Mouse (Mus musculus): ENCODE measurements around the gene B4galt1. TPM values are rescaled to one million over a fixed set of nuclear protein-coding genes. Genes with fewer than 3 reads are reported as not detected.
A peak's percentile ranks its signal among the peaks of the same experiment; 100 is the strongest.

The B4galt1 gene
- polyA plus RNA-seq (2012; ENCODE audit: insufficient read depth, insufficient read length, missing spikeins): 33.0 and 33.8 TPM in 2 replicates

DNA sequence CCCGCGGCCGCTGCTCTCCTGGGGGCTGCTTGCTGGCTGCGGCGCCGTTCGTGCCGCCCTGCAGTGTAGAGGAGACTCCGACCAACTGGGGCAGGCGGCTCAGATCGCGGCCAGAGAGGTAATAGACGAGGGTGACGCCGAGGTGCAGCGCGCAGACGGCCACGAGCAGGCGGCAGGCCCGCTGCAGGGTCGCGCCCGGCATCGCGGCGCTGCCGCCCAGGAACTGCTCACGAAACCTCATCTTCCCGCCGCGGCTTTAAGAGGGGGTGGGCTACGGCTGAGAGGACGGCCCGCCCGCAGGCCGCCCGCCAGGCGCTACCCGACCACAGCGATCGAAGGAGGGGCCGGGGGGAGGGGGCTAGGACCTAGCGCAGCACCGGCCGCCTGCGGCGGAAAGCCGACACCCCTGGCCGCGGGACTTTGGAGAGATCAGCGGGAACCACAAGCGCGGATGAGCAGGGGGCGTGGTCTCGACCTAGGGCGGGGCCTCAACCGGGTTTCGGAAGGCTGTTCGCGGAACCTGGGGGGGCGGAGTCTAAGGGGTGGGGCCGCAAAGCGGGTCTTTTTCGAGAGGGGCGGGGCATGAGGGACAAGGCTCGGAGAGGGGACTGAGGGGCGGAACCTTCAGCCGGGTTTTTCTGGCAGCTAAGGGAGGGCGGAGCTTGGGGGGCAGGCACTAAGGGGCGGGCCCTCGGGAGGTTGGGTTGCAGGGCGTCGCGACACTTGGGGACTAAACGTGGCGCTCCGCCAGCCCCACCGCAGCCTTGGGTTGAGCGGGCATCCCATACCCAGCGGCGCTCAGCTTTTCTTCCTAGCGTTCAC lies at the start of gene B4galt1:
Gene B4galt1 (minus strand): TSS at position 441 of the 822 bp plus-strand sequence.
- peak within 1 kb of the TSS; percentile 90 for H3K27ac ChIP-seq (replicated peaks; ENCODE audit: low read depth, low read length)
- H3K4me3 ChIP-seq (ENCODE audit: insufficient read depth, low read depth, low read length): peak within 1 kb of the TSS; percentile 92
- H3K4me1 ChIP-seq (ENCODE audit: control insufficient read depth, insufficient read depth, insufficient read length, low read length): peaks cover 26% of the 10 kb centered on the region

DNA sequence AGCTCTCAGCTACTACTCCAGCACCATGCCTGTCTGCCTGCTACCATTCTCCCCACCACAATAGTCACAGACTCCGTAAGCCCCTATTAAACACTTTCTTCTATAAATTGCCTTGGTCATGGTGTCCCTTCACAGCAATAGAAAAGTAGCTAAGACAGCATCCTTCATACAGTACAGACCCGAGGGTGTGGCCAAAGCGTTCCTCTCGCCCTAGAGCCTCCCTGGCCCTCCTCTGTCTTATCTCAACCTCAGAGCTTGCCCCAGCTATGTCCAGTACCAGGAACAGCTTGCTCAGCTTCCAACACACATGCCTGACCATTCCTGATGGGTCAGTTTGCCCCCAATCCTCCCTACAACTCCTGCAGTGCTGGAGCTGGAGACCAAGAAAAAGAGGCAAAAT lies 46.8 kb upstream of the B4galt1 start:
- no peak overlapping the region for H3K27ac ChIP-seq (replicated peaks; ENCODE audit: low read depth, low read length)
- H3K4me3 ChIP-seq (ENCODE audit: insufficient read depth, low read depth, low read length): no peak overlapping the region
- no peaks in the 10 kb centered on the region for H3K4me1 ChIP-seq (ENCODE audit: control insufficient read depth, insufficient read depth, insufficient read length, low read length)

DNA sequence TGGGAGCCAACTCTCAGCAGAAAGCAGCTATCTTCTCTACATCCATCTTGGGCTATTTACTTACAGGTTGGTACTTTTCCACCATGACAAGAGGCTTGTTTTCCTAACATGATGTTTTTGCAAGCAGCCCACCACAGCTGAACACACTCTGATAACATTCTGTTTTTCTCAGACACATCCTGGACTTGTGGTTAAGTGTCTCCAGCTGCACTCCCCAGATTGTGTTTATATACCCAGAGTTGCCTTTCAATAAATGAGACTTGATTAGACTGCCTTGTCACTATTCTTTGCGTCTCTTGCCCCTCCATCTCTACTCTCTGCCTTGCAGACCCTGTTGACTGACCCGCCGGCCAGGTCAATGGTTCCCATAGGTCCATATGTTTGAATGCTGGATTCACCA lies 46.3 kb upstream of the B4galt1 start:
- H3K4me1 ChIP-seq (ENCODE audit: control insufficient read depth, insufficient read depth, insufficient read length, low read length): no peaks in the 10 kb centered on the region
- H3K4me3 ChIP-seq (ENCODE audit: insufficient read depth, low read depth, low read length): no peak overlapping the region
- H3K27ac ChIP-seq (replicated peaks; ENCODE audit: low read depth, low read length): no peak overlapping the region

DNA sequence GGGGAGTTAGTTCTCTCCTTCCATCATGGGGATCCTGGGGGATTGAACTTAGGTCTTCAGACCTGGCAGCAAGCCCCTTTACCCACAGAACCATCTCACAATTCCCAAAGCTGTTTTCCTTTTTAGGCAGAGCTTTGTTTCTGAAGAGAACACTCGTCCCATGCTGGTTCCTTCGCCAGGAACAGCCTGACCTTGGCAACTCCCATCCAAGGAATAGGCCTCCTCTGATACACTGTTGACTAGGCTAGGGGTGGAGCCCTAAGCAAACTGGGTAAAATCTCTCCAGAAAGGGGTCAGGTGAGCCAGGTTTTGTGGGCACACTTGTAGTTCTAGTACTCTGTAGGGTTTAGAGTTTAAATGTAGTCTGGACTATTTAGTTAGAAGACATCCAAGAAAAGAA lies 45.5 kb upstream of the B4galt1 start:
- no peak overlapping the region for H3K27ac ChIP-seq (replicated peaks; ENCODE audit: low read depth, low read length)
- H3K4me1 ChIP-seq (ENCODE audit: control insufficient read depth, insufficient read depth, insufficient read length, low read length): no peaks in the 10 kb centered on the region
- H3K4me3 ChIP-seq (ENCODE audit: insufficient read depth, low read depth, low read length): no peak overlapping the region

DNA sequence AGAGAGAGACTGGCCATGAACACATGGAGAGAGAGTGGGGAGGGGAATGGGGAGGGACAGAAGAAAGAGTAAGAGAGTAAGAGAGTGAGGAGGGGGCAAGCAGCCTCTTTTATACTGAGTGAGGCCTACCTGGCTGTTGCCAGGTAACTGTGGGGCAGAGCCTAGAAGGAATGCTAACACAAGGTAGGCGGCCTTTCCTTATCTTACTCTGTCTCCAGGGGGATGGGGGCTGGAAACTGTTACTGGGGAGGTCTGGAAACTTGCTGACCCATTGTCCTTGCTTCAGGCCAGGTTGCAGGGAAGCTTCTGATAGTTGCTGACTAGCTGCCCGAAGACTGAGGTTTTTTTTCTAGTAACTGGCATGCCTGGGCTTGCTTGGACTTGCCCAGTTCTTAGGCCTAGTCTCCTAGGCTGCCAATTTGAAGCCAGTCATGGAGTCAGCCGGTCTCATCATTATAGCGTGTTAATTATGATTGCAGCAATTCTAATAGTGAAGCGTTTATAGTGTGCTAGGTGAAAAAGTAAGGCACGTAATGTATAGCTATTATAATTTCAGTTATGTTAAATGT lies 44.8 kb upstream of the B4galt1 start:
- no peaks in the 10 kb centered on the region for H3K4me1 ChIP-seq (ENCODE audit: control insufficient read depth, insufficient read depth, insufficient read length, low read length)
- no peak overlapping the region for H3K4me3 ChIP-seq (ENCODE audit: insufficient read depth, low read depth, low read length)
- no peak overlapping the region for H3K27ac ChIP-seq (replicated peaks; ENCODE audit: low read depth, low read length)

DNA sequence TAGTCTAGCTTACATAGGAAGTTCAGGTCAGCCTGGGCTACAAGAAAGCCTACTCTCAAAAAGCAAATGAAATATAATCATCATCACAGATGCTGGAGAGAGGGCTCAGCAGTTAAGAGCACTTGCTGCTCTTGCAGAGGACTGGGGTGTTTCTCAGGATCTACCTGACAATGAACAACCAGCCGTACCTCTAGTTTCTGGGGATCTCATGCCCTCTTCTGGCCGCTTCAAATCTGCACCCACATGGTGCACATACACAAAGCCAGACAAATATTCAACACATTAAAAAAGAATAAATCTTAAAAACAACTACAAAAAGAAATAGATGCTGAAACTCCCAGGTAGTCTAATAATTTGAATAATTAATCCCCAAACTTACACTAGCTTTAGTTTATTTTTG lies 41.8 kb upstream of the B4galt1 start:
- H3K27ac ChIP-seq (replicated peaks; ENCODE audit: low read depth, low read length): no peak overlapping the region
- no peaks in the 10 kb centered on the region for H3K4me1 ChIP-seq (ENCODE audit: control insufficient read depth, insufficient read depth, insufficient read length, low read length)
- no peak overlapping the region for H3K4me3 ChIP-seq (ENCODE audit: insufficient read depth, low read depth, low read length)

DNA sequence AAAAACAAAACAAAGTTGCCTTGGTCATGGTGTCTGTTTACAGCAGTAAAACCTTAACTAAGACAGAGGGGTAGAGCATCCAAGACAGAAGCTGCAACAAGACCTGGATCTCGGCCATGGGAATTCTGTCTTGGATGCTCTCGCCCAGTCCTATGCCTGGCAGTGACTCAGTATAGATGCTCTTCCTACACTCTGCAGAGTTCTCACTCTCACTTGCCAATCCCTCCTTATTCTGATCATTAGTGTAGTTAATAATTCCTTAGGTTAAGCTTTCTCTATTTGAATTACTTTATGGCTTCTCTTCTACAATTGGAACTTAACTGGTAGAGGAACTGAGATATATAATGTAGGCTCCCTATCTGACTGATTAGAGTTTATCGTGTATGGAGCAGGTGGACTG lies 41.3 kb upstream of the B4galt1 start:
- H3K27ac ChIP-seq (replicated peaks; ENCODE audit: low read depth, low read length): no peak overlapping the region

DNA sequence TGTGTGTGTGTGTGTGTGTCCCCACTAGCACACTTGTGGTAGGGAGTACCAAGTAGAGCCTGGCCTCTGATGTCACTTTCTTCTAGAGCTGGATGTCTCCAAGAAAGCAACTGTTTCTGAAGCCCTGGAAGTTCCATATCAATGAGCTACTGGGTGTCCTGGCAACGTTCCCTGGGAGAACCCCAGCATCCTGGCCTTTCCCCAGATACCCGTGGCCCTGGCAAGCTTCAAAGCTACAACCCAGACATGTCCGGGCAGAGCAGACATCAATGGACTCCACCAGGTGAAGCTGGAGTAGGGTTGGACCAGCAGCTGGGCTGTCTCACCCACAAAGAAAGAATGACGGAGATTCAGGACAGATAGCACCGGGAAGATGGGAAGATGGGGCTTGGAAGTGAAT lies 37.4 kb upstream of the B4galt1 start:
- H3K27ac ChIP-seq (replicated peaks; ENCODE audit: low read depth, low read length): no peak overlapping the region
- H3K4me1 ChIP-seq (ENCODE audit: control insufficient read depth, insufficient read depth, insufficient read length, low read length): no peaks in the 10 kb centered on the region
- no peak overlapping the region for H3K4me3 ChIP-seq (ENCODE audit: insufficient read depth, low read depth, low read length)

More for the DNA sequence above, 41.3 kb upstream of the B4galt1 start:
- Histone ChIP-seq H3K4me1 (ENCODE audit: control insufficient read depth, insufficient read depth, insufficient read length, low read length) (no peaks in the 10 kb centered on the region), H3K4me3 (ENCODE audit: insufficient read depth, low read depth, low read length) (no peak overlapping the region)

DNA sequence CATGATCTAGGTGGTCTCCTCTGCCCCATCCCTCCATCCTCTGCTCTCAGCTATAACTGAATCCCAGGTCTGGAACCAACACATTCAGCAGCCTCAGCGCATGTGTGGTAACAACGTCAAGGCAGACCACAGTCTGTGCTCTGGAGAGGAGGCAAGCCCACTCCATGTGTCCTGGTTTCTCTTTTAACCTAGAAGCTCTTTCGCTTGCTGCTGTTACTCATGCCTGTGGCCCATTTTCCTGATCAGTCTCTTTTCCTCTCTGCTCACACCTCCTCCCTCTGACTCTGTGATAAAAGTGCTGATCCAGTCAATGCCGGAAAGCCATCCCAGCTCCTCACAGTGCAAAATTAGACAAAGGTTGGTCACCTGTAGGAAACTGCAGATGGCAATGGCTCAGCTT lies 36.2 kb upstream of the B4galt1 start:
- Histone ChIP-seq H3K4me3 (ENCODE audit: insufficient read depth, low read depth, low read length) (no peak overlapping the region), H3K4me1 (ENCODE audit: control insufficient read depth, insufficient read depth, insufficient read length, low read length) (no peaks in the 10 kb centered on the region), H3K27ac (replicated peaks; ENCODE audit: low read depth, low read length) (no peak overlapping the region)

DNA sequence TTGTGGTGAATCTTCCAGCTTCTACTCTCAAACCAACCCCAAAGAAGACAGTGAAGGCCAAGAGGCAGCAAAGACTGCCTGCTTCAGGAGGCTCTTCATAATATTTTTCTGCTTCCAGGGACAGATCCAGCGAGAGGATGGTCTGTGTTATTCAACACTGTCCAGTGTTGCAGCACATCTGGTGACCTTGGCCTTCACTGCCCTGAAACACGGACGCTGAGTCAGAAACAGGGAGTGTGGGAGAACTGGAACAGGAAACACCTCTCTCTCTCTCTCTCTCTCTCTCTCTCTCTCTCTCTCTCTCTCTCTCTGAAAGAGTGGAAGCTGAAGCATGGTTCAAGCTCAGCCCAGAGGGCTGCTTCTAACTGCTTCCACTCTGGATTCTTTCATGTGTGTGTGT lies 35.4 kb upstream of the B4galt1 start:
- no peaks in the 10 kb centered on the region for H3K4me1 ChIP-seq (ENCODE audit: control insufficient read depth, insufficient read depth, insufficient read length, low read length)
- H3K4me3 ChIP-seq (ENCODE audit: insufficient read depth, low read depth, low read length): no peak overlapping the region
- no peak overlapping the region for H3K27ac ChIP-seq (replicated peaks; ENCODE audit: low read depth, low read length)

DNA sequence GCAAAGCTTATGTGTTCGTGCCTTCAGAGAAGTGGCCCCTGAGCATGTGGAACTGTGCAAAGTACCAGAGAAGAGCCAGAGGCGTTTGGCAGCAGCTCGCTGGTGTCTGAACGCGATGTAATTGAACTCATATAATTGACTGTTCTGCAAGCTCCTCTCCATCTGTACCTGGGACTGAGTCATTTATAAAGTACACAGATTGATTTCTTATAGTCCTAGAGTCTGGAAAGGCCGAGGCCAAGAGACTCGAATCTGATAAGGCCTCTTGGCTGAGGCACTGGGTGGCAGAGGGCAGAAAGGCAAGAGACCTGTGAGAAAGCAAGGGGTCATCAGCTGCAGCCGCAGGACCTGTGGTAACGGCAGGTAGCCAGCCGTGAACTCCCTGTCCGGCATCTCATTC lies 35.0 kb upstream of the B4galt1 start:
- no peak overlapping the region for H3K4me3 ChIP-seq (ENCODE audit: insufficient read depth, low read depth, low read length)
- H3K4me1 ChIP-seq (ENCODE audit: control insufficient read depth, insufficient read depth, insufficient read length, low read length): no peaks in the 10 kb centered on the region
- H3K27ac ChIP-seq (replicated peaks; ENCODE audit: low read depth, low read length): no peak overlapping the region

DNA sequence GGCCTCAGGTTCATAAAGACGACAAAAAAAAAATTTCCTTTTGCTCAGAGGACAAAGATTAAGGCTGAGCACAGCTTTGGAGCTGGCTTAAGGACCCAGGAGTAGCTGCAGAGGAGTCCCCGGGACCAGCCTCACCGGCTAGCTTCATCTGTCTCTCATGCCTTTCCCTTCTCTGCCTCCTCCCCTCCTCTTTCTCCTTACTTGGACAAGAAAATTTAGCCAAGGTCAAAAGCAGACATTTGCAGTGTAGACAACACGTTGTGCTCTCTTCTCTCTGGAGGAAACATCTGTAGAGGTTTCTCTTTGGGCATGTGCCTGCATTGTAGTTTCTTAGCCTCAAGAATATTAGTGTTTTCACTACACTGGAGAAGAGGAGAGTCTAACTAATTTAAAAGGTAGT lies 32.1 kb upstream of the B4galt1 start:
- H3K27ac ChIP-seq (replicated peaks; ENCODE audit: low read depth, low read length): no peak overlapping the region
- no peaks in the 10 kb centered on the region for H3K4me1 ChIP-seq (ENCODE audit: control insufficient read depth, insufficient read depth, insufficient read length, low read length)
- H3K4me3 ChIP-seq (ENCODE audit: insufficient read depth, low read depth, low read length): no peak overlapping the region

DNA sequence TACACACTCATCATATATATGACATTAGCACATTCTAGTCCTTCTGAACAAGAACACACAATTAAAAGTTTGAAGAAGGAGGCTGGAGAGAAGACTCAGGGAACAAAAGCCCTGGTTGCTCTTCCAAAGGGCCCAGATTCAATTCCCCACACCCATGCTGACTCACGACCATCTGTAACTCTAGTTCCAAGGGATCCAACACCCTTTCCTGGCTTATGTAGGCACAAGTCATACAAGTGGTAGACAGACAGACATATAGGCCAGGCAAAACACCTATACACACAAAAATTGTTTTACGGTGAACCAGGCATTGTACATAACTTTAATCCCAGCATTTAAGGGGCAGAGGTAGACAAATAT lies 31.3 kb upstream of the B4galt1 start:
- Histone ChIP-seq H3K4me1 (ENCODE audit: control insufficient read depth, insufficient read depth, insufficient read length, low read length) (no peaks in the 10 kb centered on the region), H3K4me3 (ENCODE audit: insufficient read depth, low read depth, low read length) (no peak overlapping the region), H3K27ac (replicated peaks; ENCODE audit: low read depth, low read length) (no peak overlapping the region)

DNA sequence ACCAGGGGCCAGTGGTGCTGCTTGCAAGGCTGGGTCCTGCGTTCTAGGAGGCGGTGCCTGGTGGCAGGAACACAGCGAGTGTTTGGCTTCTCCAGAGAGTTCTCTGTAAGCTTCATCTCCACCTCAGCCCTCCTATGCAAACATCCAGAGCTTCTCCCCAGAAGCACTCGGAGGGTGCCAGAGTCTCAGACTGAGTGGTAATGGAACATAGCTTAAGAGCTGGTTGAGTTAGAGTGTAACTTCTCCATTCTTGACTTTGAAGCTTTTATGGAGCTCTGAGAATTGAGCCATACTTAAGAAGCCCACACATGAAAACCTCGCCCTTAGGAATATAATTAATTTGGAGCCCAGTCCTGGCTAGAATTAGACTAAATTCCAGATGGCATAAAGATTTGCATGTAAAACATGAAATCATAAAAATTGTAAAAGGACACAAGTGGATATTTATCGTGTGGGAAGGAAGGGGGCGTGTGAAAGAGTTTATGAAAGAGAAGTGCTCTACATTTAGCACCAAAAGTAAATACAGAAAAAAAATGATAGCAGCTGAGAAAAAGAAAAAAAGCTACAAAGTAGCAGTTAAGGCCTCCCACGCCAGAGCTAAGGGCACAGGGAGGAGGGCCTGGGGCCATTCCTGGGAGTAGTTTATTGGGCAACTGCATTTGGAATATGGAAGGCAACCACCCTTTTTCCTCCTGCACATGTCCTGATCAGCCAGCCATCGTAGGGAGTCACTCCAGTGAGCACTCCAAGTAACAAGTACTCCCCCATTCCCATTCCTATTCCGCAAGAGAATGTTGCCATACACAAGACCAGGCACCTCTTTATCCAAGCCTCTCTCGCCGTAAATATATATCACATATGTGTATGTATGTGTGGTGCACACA lies 30.7 kb upstream of the B4galt1 start:
- no peak overlapping the region for H3K27ac ChIP-seq (replicated peaks; ENCODE audit: low read depth, low read length)
- H3K4me3 ChIP-seq (ENCODE audit: insufficient read depth, low read depth, low read length): no peak overlapping the region
- no peaks in the 10 kb centered on the region for H3K4me1 ChIP-seq (ENCODE audit: control insufficient read depth, insufficient read depth, insufficient read length, low read length)

DNA sequence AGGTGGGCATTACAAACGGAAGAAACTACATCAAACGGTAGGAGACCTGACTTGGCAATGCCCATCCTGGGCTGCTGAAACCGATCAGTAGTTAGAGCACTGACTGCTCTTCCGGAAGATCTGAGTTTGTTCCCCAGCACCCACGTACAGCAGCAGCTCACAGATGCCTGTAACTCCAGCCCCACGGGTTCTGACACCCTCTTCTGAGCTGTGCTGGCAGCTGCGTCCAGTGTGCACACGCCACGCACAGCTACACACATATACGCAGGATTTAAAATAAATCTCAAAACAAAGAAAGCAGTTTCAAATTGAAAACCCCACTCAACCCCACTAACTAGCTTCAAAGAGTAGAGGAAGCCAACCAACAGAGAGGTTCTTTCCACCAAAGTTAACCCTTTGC lies 29.4 kb upstream of the B4galt1 start:
- H3K27ac ChIP-seq (replicated peaks; ENCODE audit: low read depth, low read length): no peak overlapping the region
- no peak overlapping the region for H3K4me3 ChIP-seq (ENCODE audit: insufficient read depth, low read depth, low read length)
- H3K4me1 ChIP-seq (ENCODE audit: control insufficient read depth, insufficient read depth, insufficient read length, low read length): no peaks in the 10 kb centered on the region

All from brown adipose tissue, adult 24 weeks (tissue).